Mouse (Mus musculus) spleen, adult 2 months (tissue): ENCODE measurements at regions not wholly inside any gene's neighbourhood (a gene's known extent, or its start where the extent isn't known, plus 50 kb on each side); places are given as distances from the start of the nearest gene placed in this dataset.

Experiments
- DNase-seq, 2 experiments: peaks; one replicate each; pipeline versions ENCODE4 v3.0.0 to v3.0.0-alpha.2; 2012 to 2021; ENCODE audit warnings: low spot score in 2 of 2, low read depth in 1 of 2
- H3K27ac ChIP-seq: fragments of 200-500 bp; 2 replicates; pipeline ENCODE4 v1.5.1; 2012; ENCODE audit warnings: low read length, inconsistent platforms; ENCODE audit not compliant: insufficient read depth
- H3K27me3 ChIP-seq: fragments of 200-500 bp; 2 replicates; pipeline ENCODE4 v1.6.1; 2012; ENCODE audit warnings: mild to moderate bottlenecking, moderate library complexity, low read length, inconsistent platforms; ENCODE audit not compliant: control insufficient read depth, insufficient read depth
- H3K36me3 ChIP-seq: fragments of 200-500 bp; 2 replicates; pipeline ENCODE4 v1.6.1; 2012; ENCODE audit warnings: mild to moderate bottlenecking, low read length, inconsistent platforms; ENCODE audit not compliant: control insufficient read depth, insufficient read depth
- H3K4me1 ChIP-seq: fragments of 200-500 bp; 2 replicates; pipeline ENCODE4 v1.6.1; 2011; ENCODE audit warnings: inconsistent platforms; ENCODE audit not compliant: control insufficient read depth, insufficient read depth, insufficient read length
- H3K4me3 ChIP-seq: fragments of 200-500 bp; 2 replicates; pipeline ENCODE4 v1.5.1; 2011; ENCODE audit warnings: mild to moderate bottlenecking, inconsistent platforms; ENCODE audit not compliant: insufficient read depth, insufficient read length; ENCODE audit errors: extremely low read depth
- CTCF ChIP-seq: fragments of 200-500 bp; IDR thresholded peaks from 2 replicates; pipeline ENCODE4 v1.5.1; 2011; ENCODE audit warnings: mild to moderate bottlenecking, inconsistent platforms; ENCODE audit not compliant: insufficient read depth, insufficient read length, insufficient replicate concordance; ENCODE audit errors: extremely low read depth
- POLR2A ChIP-seq: fragments of 200-500 bp; IDR thresholded peaks from 2 replicates; pipeline ENCODE4 v1.6.1; 2011; ENCODE audit warnings: low read depth, low read length, inconsistent platforms
- WGBS: fragments of 180-500 bp; shearing (Covaris S2); methylation state at CpG from one replicate; pipeline ENCODE4 v1.1.7; 2018; 5-methylcytosine and 5-hydroxymethylcytosine counted together

DNA sequence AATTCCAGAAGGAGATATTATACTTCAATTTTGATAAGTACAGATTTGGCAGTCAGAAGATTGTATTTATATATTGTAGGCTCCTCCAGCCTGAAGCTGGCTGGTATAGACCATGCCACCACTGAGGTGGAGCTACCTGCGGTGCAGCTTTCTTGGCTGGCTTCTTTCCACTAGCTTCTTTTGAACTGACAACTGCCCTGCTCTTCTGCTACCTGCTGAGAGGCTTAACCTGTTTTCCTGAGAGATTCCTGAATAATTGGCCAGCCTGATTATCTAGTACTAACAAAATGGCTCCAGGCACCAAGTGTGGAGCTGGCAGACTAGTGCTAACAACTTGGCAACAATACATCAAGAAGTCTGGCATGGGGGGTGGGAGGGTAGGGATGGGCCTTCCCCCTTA lies 132.0 kb downstream of the 4933402N22Rik start:
- WGBS, result 88% methylated on average over 1 of the region's 1 CpGs
- no peaks in the 10 kb centered on the region for H3K4me1 ChIP-seq
- no peaks in the 10 kb centered on the region for H3K36me3 ChIP-seq
- H3K4me3 ChIP-seq, result no peak overlapping the region
- H3K27ac ChIP-seq, result no peak overlapping the region
- H3K27me3 ChIP-seq, result no peaks in the 10 kb centered on the region
- TF ChIP-seq POLR2A (no peak), CTCF (no peak)
- DNase-seq, result no peak

DNA sequence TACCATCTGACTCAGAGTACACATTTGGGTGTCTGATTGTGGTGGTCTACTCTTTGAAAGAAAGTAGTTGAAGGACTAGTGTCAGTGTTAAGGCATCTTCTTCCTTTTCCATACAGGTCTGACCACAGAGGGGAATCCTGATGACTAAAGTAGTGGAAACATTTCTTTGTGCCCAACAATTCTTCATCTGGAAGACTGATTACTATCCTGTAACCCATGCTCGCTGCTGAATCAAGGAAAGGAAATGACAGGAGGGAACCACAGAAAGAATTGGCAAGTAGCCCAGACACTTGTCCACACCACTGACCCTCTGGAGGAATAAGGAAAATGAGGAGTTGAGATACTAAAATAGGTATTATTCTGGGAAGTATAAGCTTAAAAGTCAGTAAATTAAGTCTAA lies 162.3 kb downstream of the 4933402N22Rik start:
- Histone ChIP-seq H3K4me3 (no peak overlapping the region), H3K27ac (no peak overlapping the region), H3K36me3 (no peaks in the 10 kb centered on the region), H3K27me3 (no peaks in the 10 kb centered on the region), H3K4me1 (no peaks in the 10 kb centered on the region)
- TF ChIP-seq CTCF (no peak), POLR2A (no peak)
- WGBS, result 32% methylated on average over 1 of the region's 1 CpGs
- no peak for DNase-seq

DNA sequence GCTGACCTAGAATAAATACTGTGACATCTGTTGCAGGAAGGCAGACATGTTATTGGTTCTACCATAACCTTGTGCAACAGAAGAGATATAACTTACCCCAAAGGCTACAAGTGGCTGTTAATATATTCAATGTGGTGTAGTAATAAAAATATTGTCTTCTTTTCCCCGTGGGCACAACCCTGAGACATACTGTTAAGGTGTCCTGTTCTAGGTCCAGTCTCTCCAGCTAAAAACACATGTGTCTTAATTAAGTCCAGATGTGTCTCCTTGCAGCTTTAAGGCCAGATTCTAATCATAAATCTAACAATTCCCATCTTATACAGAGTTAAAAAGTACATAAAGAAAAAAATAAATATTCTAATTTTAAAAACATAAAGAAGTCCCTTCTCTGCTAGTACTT lies 175.8 kb downstream of the 4933402N22Rik start:
- TF ChIP-seq POLR2A (no peak), CTCF (no peak)
- no peak overlapping the region for H3K4me3 ChIP-seq
- no peak overlapping the region for H3K27ac ChIP-seq
- H3K27me3 ChIP-seq, result no peaks in the 10 kb centered on the region
- 79% methylated on average over 1 of the region's 1 CpGs for WGBS
- no peaks in the 10 kb centered on the region for H3K4me1 ChIP-seq
- H3K36me3 ChIP-seq, result no peaks in the 10 kb centered on the region
- DNase-seq, result no peak

DNA sequence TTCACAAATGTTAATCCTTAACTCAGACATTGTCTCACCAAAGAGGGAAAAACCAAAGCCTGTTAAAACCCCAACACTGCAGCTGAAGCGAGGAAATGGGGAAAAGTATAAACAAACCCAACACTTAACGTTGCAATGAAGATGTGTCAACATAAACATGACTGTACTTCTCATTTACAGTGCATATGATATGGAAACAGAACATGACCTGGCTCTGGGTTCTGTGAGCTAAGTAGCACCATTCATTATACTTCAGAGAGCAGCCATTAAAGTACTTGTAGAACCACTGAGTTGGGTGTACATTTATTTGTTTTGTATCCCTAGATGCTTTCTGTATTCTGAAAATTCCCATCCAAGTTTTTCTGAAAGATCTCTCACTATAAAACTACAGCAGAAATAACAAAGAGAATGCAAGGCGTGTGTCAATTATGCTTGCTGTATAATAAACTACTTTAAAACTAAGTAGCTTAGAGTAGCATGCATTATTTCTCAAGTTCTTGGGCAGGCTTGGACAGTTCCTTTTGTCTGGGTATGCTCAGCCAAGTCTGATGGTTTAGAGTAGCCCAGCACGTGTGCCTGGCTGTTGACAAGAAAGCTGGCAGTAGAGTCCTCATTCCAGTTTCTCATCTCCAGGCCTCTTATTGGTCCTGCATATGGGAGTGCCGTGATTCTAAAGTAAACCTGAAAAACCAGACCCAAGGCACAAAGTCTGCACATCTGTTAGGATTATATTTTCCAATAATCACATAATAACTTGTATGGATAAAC lies 198.9 kb downstream of the 4933402N22Rik start:
- H3K36me3 ChIP-seq, result no peaks in the 10 kb centered on the region
- H3K27me3 ChIP-seq, result no peaks in the 10 kb centered on the region
- no peaks in the 10 kb centered on the region for H3K4me1 ChIP-seq
- 75% methylated on average over 5 of the region's 5 CpGs for WGBS
- TF ChIP-seq POLR2A (no peak), CTCF (no peak)
- no peak overlapping the region for H3K4me3 ChIP-seq
- DNase-seq, result no peak
- H3K27ac ChIP-seq, result no peak overlapping the region

DNA sequence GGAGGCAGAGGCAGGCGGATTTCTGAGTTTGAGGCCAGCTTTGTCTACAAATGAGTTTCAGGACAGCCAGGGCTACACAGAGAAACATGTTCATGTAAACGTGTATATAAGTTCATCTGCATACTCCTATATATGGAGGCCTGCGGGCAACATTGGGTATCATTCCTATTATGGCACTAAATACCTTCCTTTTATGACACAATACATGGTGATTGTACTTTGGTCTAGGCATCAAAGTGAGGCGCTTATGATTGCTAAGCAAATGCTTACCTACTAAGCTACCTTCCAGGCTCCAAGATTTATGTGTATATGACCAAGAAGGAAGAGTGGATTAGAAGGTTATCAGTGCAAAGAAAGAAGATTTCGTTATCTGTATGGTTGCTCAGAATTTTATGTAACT lies 207.1 kb downstream of the 4933402N22Rik start:
- WGBS, result 89% methylated on average over 5 of the region's 5 CpGs
- no peak for DNase-seq
- Histone ChIP-seq H3K4me3 (no peak overlapping the region), H3K27ac (no peak overlapping the region), H3K27me3 (no peaks in the 10 kb centered on the region), H3K4me1 (no peaks in the 10 kb centered on the region), H3K36me3 (no peaks in the 10 kb centered on the region)
- TF ChIP-seq CTCF (no peak), POLR2A (no peak)

DNA sequence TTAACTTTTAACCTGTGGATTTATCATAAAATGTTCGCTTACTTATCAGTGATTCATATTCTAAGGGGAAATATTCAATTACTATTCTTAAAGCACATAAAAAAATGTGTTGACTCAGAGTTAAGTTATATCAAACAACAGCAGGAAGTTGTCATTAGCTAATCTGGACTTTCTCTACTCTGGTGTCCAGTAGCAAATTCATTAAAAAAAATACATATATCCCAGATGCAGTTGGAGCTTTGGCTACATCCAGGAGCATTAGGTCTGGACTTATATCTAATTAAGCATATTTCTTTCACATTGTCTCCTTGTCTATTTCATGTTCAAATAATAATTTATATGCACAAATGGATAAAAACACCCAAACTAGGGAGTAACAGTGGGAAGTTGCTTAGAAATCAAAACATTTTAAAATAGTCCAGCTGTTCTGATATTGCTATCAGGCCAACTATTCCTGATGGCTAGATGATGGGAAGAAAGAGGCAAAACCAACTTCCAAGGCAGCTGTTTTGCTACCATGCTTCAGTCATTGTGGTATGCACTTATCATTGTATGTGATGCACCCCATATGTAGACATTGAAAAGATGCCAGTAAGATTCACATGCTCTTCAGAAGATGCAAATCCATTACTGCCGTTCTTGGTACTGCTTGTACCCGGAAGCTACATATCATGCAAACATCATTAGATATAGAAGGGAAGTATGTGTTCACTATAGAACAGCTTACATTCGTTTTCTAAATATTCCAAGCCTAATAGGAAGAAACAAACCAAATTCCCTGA lies 209.8 kb downstream of the 4933402N22Rik start:
- TF ChIP-seq POLR2A, result no peak
- no peak for TF ChIP-seq CTCF
- H3K27ac ChIP-seq, result no peak overlapping the region
- H3K36me3 ChIP-seq, result no peaks in the 10 kb centered on the region
- no peaks in the 10 kb centered on the region for H3K27me3 ChIP-seq
- 80% methylated on average over 4 of the region's 4 CpGs for WGBS
- H3K4me1 ChIP-seq, result no peaks in the 10 kb centered on the region
- H3K4me3 ChIP-seq, result no peak overlapping the region
- DNase-seq, result no peak

DNA sequence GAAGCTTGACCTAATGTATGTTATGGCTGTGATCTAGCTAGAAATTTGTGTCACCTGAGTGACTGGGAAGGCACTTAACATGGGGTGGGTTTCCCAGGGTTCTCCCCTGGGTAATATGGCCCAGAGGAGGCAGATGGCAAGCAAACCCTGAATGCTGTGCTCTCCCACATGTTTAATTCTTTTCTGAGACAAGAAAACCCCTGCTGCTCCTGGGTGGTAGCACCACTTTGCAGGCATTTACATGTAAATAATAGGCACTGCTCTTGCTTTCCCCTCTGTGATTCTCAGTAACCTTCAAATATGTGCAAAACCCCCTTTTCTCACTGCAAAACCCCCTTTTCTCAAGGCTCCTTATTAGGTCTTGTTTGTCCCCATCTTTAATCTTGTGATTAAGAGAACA lies 221.1 kb downstream of the 4933402N22Rik start:
- H3K4me1 ChIP-seq, result no peaks in the 10 kb centered on the region
- H3K36me3 ChIP-seq, result no peaks in the 10 kb centered on the region
- TF ChIP-seq POLR2A (no peak), CTCF (no peak)
- no peak overlapping the region for H3K27ac ChIP-seq
- no peak for DNase-seq
- H3K4me3 ChIP-seq, result no peak overlapping the region
- no peaks in the 10 kb centered on the region for H3K27me3 ChIP-seq
